Mouse (Mus musculus): ENCODE data around the gene C5ar2. TPM values are rescaled to one million over a fixed set of nuclear protein-coding genes. Genes with fewer than 3 reads are reported as not detected.

C5ar2 gene
- total and polyA plus RNA-seq, 3 experiments, result 0.04 to 0.33 (median 0.30) TPM

- H3K9ac ChIP-seq (ENCODE audit: insufficient read depth, low read depth), result peak within 1 kb of the TSS; percentile 88
- peaks cover 9% of the 10 kb centered on the region for H3K79me2 ChIP-seq (replicated peaks; ENCODE audit: control insufficient read depth, extremely low read depth, insufficient read depth, poor library complexity, severe bottlenecking)
- H3K4me1 ChIP-seq (ENCODE audit: control insufficient read depth in 1 of 2, insufficient read depth in 2 of 2), result peaks cover 0 to 26% of the 10 kb centered on the region in 2 experiments; a peak in 3 of 4 replicates
- no peaks in the 10 kb centered on the region for H3K9me3 ChIP-seq (replicated peaks; ENCODE audit: low read length)
- dilution Hi-C loops (cut with MboI; ENCODE audit: extremely low pct_ligation_motif_present, extremely low pct_unique_long_range_greater_than_20kb, low sequenced_read_pairs) (no loop called here), in situ Hi-C loops (cut with MboI; ENCODE audit: low pct_ligation_motif_present, low pct_unique_long_range_greater_than_20kb, low sequenced_read_pairs) (no loop called here)
- peak; percentile 98 for DNase-seq (ENCODE audit: extremely low read depth)
- TF ChIP-seq SMC3 (IDR thresholded peaks at IDR 0.05; ENCODE audit: low read depth, low read length) (peak; percentile 77), JUN (IDR thresholded peaks at IDR 0.05; ENCODE audit: insufficient read depth, low read depth, low read length) (no peak), TBP (conservative IDR thresholded peaks at IDR 0.05; ENCODE audit: low read depth, low read length) (0 out of 2 replicates have a peak, but pooled peaks have one; percentile 28), MEF2A (IDR thresholded peaks at IDR 0.05; ENCODE audit: borderline replicate concordance, low read depth, low read length) (peak; percentile 83), NRF1 (IDR thresholded peaks at IDR 0.05; ENCODE audit: low read depth, low read length) (peak; percentile 100), MAX (IDR thresholded peaks at IDR 0.05; ENCODE audit: low read length) (peak; percentile 82), KAT2A (IDR thresholded peaks at IDR 0.05; ENCODE audit: insufficient replicate concordance, low read length) (0 out of 2 replicates have a peak, but pooled peaks have one; percentile 63), MXI1 (IDR thresholded peaks at IDR 0.05; ENCODE audit: low read depth, low read length) (peak; percentile 78), RAD21 (IDR thresholded peaks at IDR 0.05; ENCODE audit: low read depth, low read length) (peak; percentile 62), HCFC1 (IDR thresholded peaks at IDR 0.05; ENCODE audit: low read depth, low read length) (peak; percentile 80), IRF4 (IDR thresholded peaks at IDR 0.05; ENCODE audit: low read depth, low read length) (peak; percentile 53; the same call in 1 of the 2 replicates), JUND (conservative IDR thresholded peaks at IDR 0.05; ENCODE audit: low read depth, low read length) (no peak), E2F4 (IDR thresholded peaks at IDR 0.05; ENCODE audit: insufficient replicate concordance, low read depth, low read length) (no peak), ELF1 (IDR thresholded peaks at IDR 0.05; ENCODE audit: low read depth, low read length) (peak; percentile 95), EP300 (IDR thresholded peaks at IDR 0.05; ENCODE audit: low read length) (no peak), TCF12 (IDR thresholded peaks at IDR 0.05; ENCODE audit: low read depth, low read length) (peak; percentile 75), RCOR1 (conservative IDR thresholded peaks at IDR 0.05; ENCODE audit: low read depth, low read length) (no peak; the same call in 1 of the 2 replicates), CTCF (conservative IDR thresholded peaks at IDR 0.05 in 1 of 2, IDR thresholded peaks at IDR 0.05 in 1 of 2; ENCODE audit: low read depth in 2 of 2, low read length in 2 of 2) (peak in 1 of 2 experiments; percentile 83; a peak in 2 of 4 replicates), ZC3H11A (IDR thresholded peaks at IDR 0.05; ENCODE audit: low read depth, low read length) (no peak), USF2 (conservative IDR thresholded peaks at IDR 0.05; ENCODE audit: low read depth, low read length) (no peak), BHLHE40 (IDR thresholded peaks at IDR 0.05; ENCODE audit: low read depth, low read length) (peak; percentile 59), SIN3A (IDR thresholded peaks at IDR 0.05; ENCODE audit: low read length) (peak; percentile 72; the same call in 1 of the 2 replicates), ETS1 (conservative IDR thresholded peaks at IDR 0.05; ENCODE audit: low read depth, low read length) (0 out of 2 replicates have a peak, but pooled peaks have one; percentile 32), MAZ (IDR thresholded peaks at IDR 0.05; ENCODE audit: low read depth, low read length) (no peak; the same call in 1 of the 2 replicates), ZMIZ1 (IDR thresholded peaks at IDR 0.05; ENCODE audit: low read depth, low read length) (peak; percentile 45; the same call in 1 of the 2 replicates), ZNF384 (IDR thresholded peaks at IDR 0.05; ENCODE audit: low read depth, low read length) (no peak), MAFK (IDR thresholded peaks at IDR 0.05; ENCODE audit: insufficient replicate concordance, low read length) (no peak), POLR2A (IDR thresholded peaks at IDR 0.05; ENCODE audit: low read depth, low read length) (peak; percentile 88), GABPA (IDR thresholded peaks at IDR 0.05; ENCODE audit: insufficient replicate concordance, low read depth, low read length) (no peak)
- no peaks in the 10 kb centered on the region for H3K27me3 ChIP-seq (replicated peaks)
- H3K36me3 ChIP-seq (replicated peaks in 1 of 2; ENCODE audit: control insufficient read depth in 1 of 2, insufficient read depth in 1 of 2, low read length in 1 of 2), result peaks cover 11 to 29% of the 10 kb centered on the region in 2 experiments
- no peak within 1 kb of the TSS for H3K27ac ChIP-seq (ENCODE audit: insufficient read depth, low read depth)
- H3K4me2 ChIP-seq (ENCODE audit: insufficient read depth, low read depth, poor library complexity, severe bottlenecking), result peak within 1 kb of the TSS; percentile 80
- H3K4me3 ChIP-seq (replicated peaks in 1 of 3; ENCODE audit: low read depth in 2 of 3, low read length in 2 of 3, poor library complexity in 1 of 3), result peak within 1 kb of the TSS; percentile 66 to 76 (median 75)
These were observed 22.2 kb downstream of the C5ar2 start, which contains the start of gene Dhx34 for GRCm38 (mm10) chr7:16221582-16222272. Gene Dhx34 (minus strand): TSS chr7:16222037.
